Mouse (Mus musculus) neutrophil, adult 5-6 weeks (primary cell): ENCODE data around the gene Ubxn11. TPM values are rescaled to one million over a fixed set of nuclear protein-coding genes. Genes with fewer than 3 reads are reported as not detected.

Experiments
- ATAC-seq: fragments of 151-379, 151-347 bp; 2 replicates; pipeline ENCODE4 v1.8.0; 2017; ENCODE audit warnings: mild to moderate bottlenecking, moderate TSS enrichment; ENCODE audit not compliant: insufficient number of reproducible peaks, poor library complexity, low FRiP score, severe bottlenecking; ENCODE audit errors: extremely low read depth
- total RNA-seq: library from RNA; stranded (forward); fragments of 200-1000 nt; gene quantifications from 2 replicates; pipeline ENCODE4 v1.2.3, GENCODE M21; 2017

The Ubxn11 gene
- total RNA-seq, 1 experiment from 2014 or later, result 15.0 TPM

- 0 out of 2 replicates have a peak, but pooled peaks have one; percentile 26 for ATAC-seq
Observed at GRCm38 (mm10) chr4:134166906-134167305, 64.5 kb downstream of the Ubxn11 start.

DNA sequence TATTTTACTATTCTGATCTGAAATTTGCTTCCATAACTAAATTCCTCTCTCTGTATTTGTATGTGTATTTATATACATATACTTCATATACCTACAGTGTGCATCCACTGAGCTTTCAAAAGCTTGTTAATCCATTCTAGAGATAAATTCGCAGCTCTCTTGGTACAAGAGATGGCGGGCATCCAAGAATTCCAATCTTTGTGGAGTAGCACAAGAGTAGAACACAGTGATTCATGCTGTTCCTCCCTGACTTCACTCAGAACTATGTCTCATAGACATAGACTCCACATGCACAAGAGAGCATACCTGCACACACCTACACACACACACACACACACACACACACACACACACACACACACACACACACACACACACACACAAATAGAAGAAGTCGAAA lies 70.0 kb downstream of the Ubxn11 start:
- no peak for ATAC-seq

Other genes starting within 250 kb of the Ubxn11 start
- gene Rps6ka1, start 214.8 kb upstream of the Ubxn11 start, total RNA-seq, result 67.3 and 80.3 TPM in 2 replicates
- 290 and 299 TPM in 2 replicates for gene Hmgn2, start 133.9 kb upstream of the Ubxn11 start, total RNA-seq
- 15.6 and 16.6 TPM in 2 replicates for gene Dhdds, start 101.7 kb upstream of the Ubxn11 start, total RNA-seq
- 13.6 and 16.1 TPM in 2 replicates for gene Lin28a, start 83.7 kb upstream of the Ubxn11 start, total RNA-seq
- gene Zfp683, start 48.7 kb upstream of the Ubxn11 start, total RNA-seq, result 0.58 TPM in 1 of 2 replicates, not detected in the other
- 4.2 and 7.4 TPM in 2 replicates for gene Crybg2, start 41.8 kb upstream of the Ubxn11 start, total RNA-seq
- 2,308 and 2,325 TPM in 2 replicates for gene Cd52, start 7.5 kb upstream of the Ubxn11 start, total RNA-seq
- gene Sh3bgrl3, start 26.2 kb downstream of the Ubxn11 start, total RNA-seq, result 471 and 477 TPM in 2 replicates
- 26.5 and 38.3 TPM in 2 replicates for gene Cep85, start 84.5 kb downstream of the Ubxn11 start, total RNA-seq
- gene Gm7534, start 100.4 kb downstream of the Ubxn11 start, total RNA-seq, result not detected in 2 replicates
- gene Catsper4, start 124.8 kb downstream of the Ubxn11 start, total RNA-seq, result not detected in 2 replicates
- gene Cnksr1, start 135.8 kb downstream of the Ubxn11 start, total RNA-seq, result 0.58 and 0.98 TPM in 2 replicates
- gene E130218I03Rik, start 141.1 kb downstream of the Ubxn11 start, total RNA-seq, result 0.47 TPM in 1 of 2 replicates, not detected in the other
- gene Zfp593, start 143.0 kb downstream of the Ubxn11 start, total RNA-seq, result 3.6 and 5.7 TPM in 2 replicates
- not detected in 2 replicates for gene Gm30191, start 144.4 kb downstream of the Ubxn11 start, total RNA-seq
- not detected in 2 replicates for gene Grrp1, start 151.5 kb downstream of the Ubxn11 start, total RNA-seq
- gene Pdik1l, start 185.3 kb downstream of the Ubxn11 start, total RNA-seq, result 15.5 and 18.7 TPM in 2 replicates
- not detected in 2 replicates for gene Trim63, start 212.6 kb downstream of the Ubxn11 start, total RNA-seq
- gene Slc30a2, start 240.6 kb downstream of the Ubxn11 start, total RNA-seq, result not detected in 2 replicates